Mouse (Mus musculus) forebrain, embryonic 14.5 days (tissue): ENCODE data around the gene Dhx34. TPM values are rescaled to one million over a fixed set of nuclear protein-coding genes. Genes with fewer than 3 reads are reported as not detected.
"Not testable (repeated sequence)": the region's sequence is repeated elsewhere in the genome, so short reads cannot be mapped to it uniquely, and the experiment has no call there.

Experiments
- ATAC-seq: fragments of 200-750 bp; cut with Nextera tagmentation; 2 replicates; pipeline ENCODE4 v1.8.0; 2017; ENCODE audit warnings: mild to moderate bottlenecking, moderate library complexity
- DNase-seq: peaks from one replicate; pipeline ENCODE4 v3.0.0-alpha.2; 2015; ENCODE audit warnings: low spot score
- H3K27ac ChIP-seq: fragments of 300-500 bp; sonication (generic); 2 replicates; pipeline ENCODE4 v1.5.1; 2014; ENCODE audit warnings: low read depth, mild to moderate bottlenecking, control low read depth, low read length, moderate library complexity
- H3K27me3 ChIP-seq: fragments of 300-500 bp; sonication (generic); replicated peaks from 2 replicates; pipeline ENCODE4 v1.6.1; 2014; ENCODE audit warnings: low read length, control low read depth, mixed read lengths; ENCODE audit not compliant: control insufficient read depth, insufficient read depth
- H3K36me3 ChIP-seq: fragments of 300-500 bp; sonication (generic); 2 replicates; pipeline ENCODE4 v1.6.1; 2014; ENCODE audit warnings: low read length, control low read depth; ENCODE audit not compliant: control insufficient read depth, insufficient read depth
- H3K4me1 ChIP-seq: fragments of 300-500 bp; sonication (generic); 2 replicates; pipeline ENCODE4 v1.6.1; 2014; ENCODE audit warnings: antibody characterized with exemption, low read length, control low read depth; ENCODE audit not compliant: control insufficient read depth, insufficient read depth
- H3K4me2 ChIP-seq: fragments of 300-500 bp; sonication (generic); 2 replicates; pipeline ENCODE4 v1.6.1; 2014; ENCODE audit warnings: mild to moderate bottlenecking, control low read depth, low read length
- H3K4me3 ChIP-seq: fragments of 300-500 bp; sonication (generic); 2 replicates; pipeline ENCODE4 v1.5.1; 2014; ENCODE audit warnings: low read depth, low read length, control low read depth
- H3K9ac ChIP-seq: fragments of 300-500 bp; sonication (generic); 2 replicates; pipeline ENCODE4 v1.6.1; 2014; ENCODE audit warnings: mild to moderate bottlenecking, low read length, control low read depth, moderate library complexity
- H3K9me3 ChIP-seq: fragments of 300-500 bp; sonication (generic); replicated peaks from 2 replicates; pipeline ENCODE4 v1.6.1; 2016; ENCODE audit warnings: low read length, control low read depth, mixed read lengths; ENCODE audit not compliant: control insufficient read depth
- WGBS: fragments of 180-500 bp; shearing (Covaris S2); extraction: QIAGEN DNeasy Blood & Tissue Kit; methylation state at CpG from one replicate; pipeline ENCODE4 v1.1.7; 2014; 5-methylcytosine and 5-hydroxymethylcytosine counted together
- polyA plus RNA-seq: library from polyadenylated mRNA; unstranded; fragments of >200 nt; fragmentation: Nextera tagmentation; extraction: Ambion mirVana; gene quantifications from 2 replicates; pipeline ENCODE4 v1.2.1, GENCODE M21; 2014

The Dhx34 gene
- polyA plus RNA-seq, 1 experiment from 2014 or later, result 9.4 TPM

DNA sequence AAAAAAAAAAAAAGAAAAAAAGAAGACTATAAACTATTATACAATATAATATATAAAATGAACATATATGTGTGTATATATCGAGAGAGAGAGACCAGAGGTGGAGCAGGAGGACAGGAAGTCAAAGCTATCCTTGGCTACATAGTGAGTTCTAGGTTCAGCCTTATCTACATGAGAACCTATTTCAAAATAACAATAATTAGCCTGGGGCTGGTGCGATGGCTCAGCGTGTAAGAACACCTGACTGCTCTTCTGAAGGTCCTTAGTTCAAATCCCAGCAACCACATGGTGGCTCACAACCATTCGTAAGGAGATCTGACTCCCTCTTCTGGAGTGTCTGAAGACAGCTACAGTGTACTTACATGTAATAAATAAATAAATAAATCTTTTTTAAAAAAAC lies 34.1 kb upstream of the Dhx34 start:
- H3K4me1 ChIP-seq, DNase-seq, H3K9ac ChIP-seq, H3K27ac ChIP-seq, H3K9me3 ChIP-seq, H3K4me2 ChIP-seq, H3K27me3 ChIP-seq, ATAC-seq, H3K36me3 ChIP-seq, H3K4me3 ChIP-seq: not testable (repeated sequence)
- 90% methylated on average over 4 of the region's 4 CpGs for WGBS

DNA sequence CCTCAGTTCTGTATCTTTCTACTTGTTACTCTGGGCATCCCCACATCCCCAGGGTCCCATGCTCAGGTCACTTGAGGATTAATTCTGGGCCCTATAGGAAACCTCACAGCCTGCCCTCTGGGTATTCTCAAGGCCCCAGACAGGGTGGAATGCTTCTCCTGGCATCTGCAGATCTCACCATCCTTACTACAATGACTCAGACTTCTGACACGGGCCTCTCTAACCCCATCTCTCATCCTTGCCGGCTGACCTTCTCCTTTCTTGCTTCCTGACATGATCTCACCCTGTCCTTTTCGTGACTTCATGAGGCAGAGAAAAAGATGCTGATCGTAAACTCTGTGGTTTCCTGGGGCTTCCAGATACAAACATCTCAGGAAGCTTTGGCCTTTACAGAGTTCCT lies 32.4 kb upstream of the Dhx34 start:
- H3K9me3 ChIP-seq, result no peaks in the 10 kb centered on the region
- H3K4me3 ChIP-seq, result no peak overlapping the region
- no peak overlapping the region for H3K27ac ChIP-seq
- no peak overlapping the region for H3K9ac ChIP-seq
- no peak overlapping the region for H3K4me2 ChIP-seq
- no peaks in the 10 kb centered on the region for H3K36me3 ChIP-seq
- no peaks in the 10 kb centered on the region for H3K4me1 ChIP-seq
- DNase-seq (no peak), ATAC-seq (no peak)
- no peaks in the 10 kb centered on the region for H3K27me3 ChIP-seq
- 71% methylated on average over 4 of the region's 4 CpGs for WGBS

DNA sequence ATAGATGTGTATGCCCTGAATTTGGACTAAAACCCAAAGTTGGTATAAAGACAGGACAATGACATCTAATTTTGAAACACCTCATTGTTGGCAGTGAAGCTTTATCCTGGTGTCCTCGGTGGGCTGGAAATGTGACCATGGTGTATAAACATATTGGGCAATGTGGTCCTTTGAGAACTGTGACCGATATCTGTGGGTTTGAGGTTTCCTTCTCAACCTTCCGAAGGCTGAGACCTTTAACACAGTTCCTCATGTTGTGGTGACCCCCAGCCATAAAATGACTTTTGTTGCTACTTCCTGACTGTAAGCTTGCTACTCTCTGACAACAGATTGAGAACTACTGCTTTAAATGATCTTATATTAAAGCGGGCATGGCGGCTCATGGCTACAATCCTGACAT lies 28.9 kb upstream of the Dhx34 start:
- no peaks in the 10 kb centered on the region for H3K9me3 ChIP-seq
- H3K4me3 ChIP-seq, result no peak overlapping the region
- H3K9ac ChIP-seq, result no peak overlapping the region
- H3K4me1 ChIP-seq, result no peaks in the 10 kb centered on the region
- WGBS, result 88% methylated on average over 5 of the region's 5 CpGs
- H3K27me3 ChIP-seq, result no peaks in the 10 kb centered on the region
- no peaks in the 10 kb centered on the region for H3K36me3 ChIP-seq
- DNase-seq (no peak), ATAC-seq (no peak)
- H3K4me2 ChIP-seq, result no peak overlapping the region
- no peak overlapping the region for H3K27ac ChIP-seq

DNA sequence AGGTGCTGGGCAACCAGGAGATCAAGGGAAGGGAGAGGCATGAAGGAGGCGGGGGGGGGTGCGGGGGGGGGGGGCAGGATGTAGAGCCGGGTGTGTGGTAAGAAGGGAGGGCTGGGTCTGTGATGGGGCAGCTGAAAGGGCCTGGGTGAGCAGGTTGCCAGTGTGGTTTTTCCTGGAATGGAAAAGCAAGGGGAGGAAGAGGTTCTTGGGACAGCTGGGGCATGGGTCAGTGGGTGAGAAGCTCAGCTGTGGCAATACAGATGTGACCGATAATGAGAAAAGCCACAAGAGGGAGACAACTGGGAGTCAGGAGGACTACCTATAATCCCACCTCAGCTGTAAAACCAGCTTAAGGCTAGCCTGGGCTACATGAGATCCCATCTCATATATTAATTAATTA lies 24.1 kb upstream of the Dhx34 start:
- no peak overlapping the region for H3K4me3 ChIP-seq
- 55% methylated on average over 2 of the region's 4 CpGs for WGBS
- no peaks in the 10 kb centered on the region for H3K36me3 ChIP-seq
- H3K9ac ChIP-seq, result no peak overlapping the region
- no peak for DNase-seq
- no peaks in the 10 kb centered on the region for H3K9me3 ChIP-seq
- ATAC-seq, result no peak
- H3K27ac ChIP-seq, result no peak overlapping the region
- no peaks in the 10 kb centered on the region for H3K4me1 ChIP-seq
- H3K4me2 ChIP-seq, result no peak overlapping the region
- H3K27me3 ChIP-seq, result no peaks in the 10 kb centered on the region

DNA sequence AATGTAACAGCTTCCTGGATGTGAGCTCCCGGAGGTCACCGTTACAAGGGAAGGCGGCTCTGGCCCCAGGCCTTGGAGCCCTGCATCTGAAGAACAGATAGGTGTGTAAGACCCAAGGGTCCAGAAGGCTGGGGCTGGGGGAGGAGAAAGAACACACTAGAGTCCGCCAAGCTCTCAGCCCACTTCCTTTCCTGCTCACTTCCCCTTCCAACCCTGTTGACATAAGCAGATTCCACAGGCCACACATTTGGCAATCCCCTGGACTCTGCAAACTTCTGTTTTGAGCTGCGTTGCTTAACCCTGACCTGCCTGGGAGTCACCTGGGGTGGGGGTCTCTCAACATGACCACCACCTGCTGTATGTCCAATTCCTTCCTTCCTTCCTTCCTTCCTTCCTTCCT lies 22.2 kb upstream of the Dhx34 start, which contains the start of gene C5ar2:
TSS of gene C5ar2 (minus strand) at position 88 of the 400 bp plus-strand sequence.
- Histone ChIP-seq H3K36me3 (no peaks in the 10 kb centered on the region), H3K9ac (no peak within 1 kb of the TSS), H3K27me3 (no peaks in the 10 kb centered on the region), H3K4me1 (no peaks in the 10 kb centered on the region), H3K4me2 (no peak within 1 kb of the TSS), H3K4me3 (no peak within 1 kb of the TSS), H3K9me3 (no peaks in the 10 kb centered on the region), H3K27ac (no peak within 1 kb of the TSS)
- no peak for ATAC-seq
- no peak for DNase-seq
- 86% methylated on average over 5 of the region's 5 CpGs for WGBS

DNA sequence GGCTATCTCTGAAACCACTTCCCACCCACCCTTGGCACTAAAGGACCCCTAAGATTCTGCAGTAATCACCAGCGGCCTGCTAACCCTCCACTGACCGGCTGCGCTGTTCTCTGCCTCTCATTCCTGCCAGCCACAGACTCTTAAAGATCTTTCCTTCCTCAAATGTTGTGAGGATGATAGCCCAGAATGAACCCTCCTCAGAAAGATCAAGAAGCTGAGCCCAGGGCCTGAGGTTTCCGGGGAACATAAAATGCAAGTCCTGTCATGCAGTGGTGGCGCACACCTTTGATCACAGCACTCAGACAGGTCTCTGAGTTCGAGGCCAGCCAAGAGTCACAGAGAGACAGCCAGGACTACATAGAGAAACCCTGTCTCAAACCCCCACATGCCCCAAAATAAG lies 20.4 kb upstream of the Dhx34 start:
- whole genome bisulfite sequencing, result 86% methylated on average over 6 of the region's 6 CpGs
- no peak overlapping the region for H3K9ac ChIP-seq
- DNase-seq (no peak), ATAC-seq (no peak)
- no peak overlapping the region for H3K27ac ChIP-seq
- no peak overlapping the region for H3K4me2 ChIP-seq
- H3K36me3 ChIP-seq, result no peaks in the 10 kb centered on the region
- no peak overlapping the region for H3K4me3 ChIP-seq
- H3K9me3 ChIP-seq, result no peaks in the 10 kb centered on the region
- H3K27me3 ChIP-seq, result no peaks in the 10 kb centered on the region
- H3K4me1 ChIP-seq, result no peaks in the 10 kb centered on the region

DNA sequence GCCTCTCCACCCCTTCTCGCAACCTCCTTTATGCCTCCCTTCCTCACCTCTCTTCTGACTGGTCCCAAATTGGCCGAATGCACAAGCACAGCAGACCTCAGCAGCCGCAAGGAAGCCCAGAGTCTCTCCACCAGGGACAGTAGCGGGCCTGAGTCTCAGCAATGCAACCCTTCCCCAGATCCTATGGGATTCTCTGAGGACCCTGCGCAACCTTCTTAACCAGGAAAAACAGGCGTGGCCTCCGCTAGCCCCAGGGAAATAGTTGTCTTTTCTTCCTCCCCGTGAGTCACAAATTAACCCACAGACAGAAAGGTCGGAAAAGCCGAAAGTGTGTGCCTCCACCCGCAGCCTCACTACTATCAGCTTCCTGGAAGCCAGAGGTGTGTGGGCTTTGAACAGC lies 19.9 kb upstream of the Dhx34 start:
- 60% methylated on average over 11 of the region's 11 CpGs for WGBS
- Histone ChIP-seq H3K9me3 (no peaks in the 10 kb centered on the region), H3K27ac (no peak overlapping the region), H3K4me1 (no peaks in the 10 kb centered on the region), H3K4me2 (no peak overlapping the region), H3K36me3 (no peaks in the 10 kb centered on the region), H3K27me3 (no peaks in the 10 kb centered on the region), H3K9ac (no peak overlapping the region), H3K4me3 (no peak overlapping the region)
- ATAC-seq (no peak), DNase-seq (no peak)

DNA sequence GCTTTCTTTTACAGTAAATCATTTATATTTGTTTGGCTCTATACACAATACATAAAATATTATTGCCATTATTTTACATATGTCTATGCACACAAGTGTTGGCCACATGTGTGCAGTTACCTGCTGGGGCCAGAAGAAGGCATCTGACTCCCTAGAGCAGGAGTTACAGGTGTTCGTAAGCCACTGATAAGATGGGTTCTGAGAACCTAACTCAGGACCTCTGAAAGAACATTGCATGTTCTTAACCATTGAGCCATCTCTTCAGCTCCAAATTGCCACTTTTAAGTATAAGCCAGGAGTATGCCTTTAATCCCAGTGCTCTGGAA lies 19.1 kb upstream of the Dhx34 start:
- DNase-seq (no peak), ATAC-seq (no peak)
- Histone ChIP-seq H3K4me1 (no peaks in the 10 kb centered on the region), H3K4me3 (no peak overlapping the region), H3K27ac (no peak overlapping the region), H3K27me3 (no peaks in the 10 kb centered on the region), H3K9ac (no peak overlapping the region), H3K9me3 (no peaks in the 10 kb centered on the region), H3K4me2 (no peak overlapping the region), H3K36me3 (no peaks in the 10 kb centered on the region)
- WGBS, result 90% methylated on average over 1 of the region's 1 CpGs

DNA sequence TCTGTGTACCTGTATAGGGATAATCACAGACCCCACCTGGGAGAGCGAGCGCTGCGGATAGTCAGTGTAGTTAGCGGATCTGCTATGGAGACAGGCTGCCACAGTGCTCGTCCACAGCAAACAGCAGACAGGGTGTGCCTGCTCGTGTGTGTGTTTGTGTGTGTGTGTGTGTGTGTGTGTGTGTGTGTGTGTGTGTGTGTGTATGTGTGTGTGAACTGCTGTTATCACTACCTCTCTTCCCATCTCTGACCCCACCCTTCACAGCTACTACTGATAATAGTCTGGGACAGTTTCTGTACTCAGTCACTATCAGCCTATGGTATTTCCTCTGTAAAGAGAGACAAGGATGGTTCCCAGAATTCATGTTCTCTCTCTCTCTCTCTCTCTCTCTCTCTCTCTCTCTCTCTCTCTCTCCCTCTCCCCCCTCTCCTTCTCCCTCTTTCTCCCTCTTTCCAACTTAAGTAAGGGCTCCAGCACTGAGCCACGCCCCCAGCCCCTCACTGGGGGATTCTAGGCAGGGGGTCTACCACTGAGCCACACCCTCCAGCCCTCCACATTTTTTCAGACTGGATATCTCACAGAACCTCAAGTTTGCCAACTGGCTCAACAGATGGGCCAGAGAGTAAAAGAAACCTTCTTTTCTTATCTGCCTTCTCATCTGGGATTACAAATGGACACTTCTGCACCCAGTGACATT lies 18.6 kb upstream of the Dhx34 start:
- 78% methylated on average over 7 of the region's 7 CpGs for WGBS
- Histone ChIP-seq H3K4me3 (no peak overlapping the region), H3K27ac (no peak overlapping the region), H3K4me2 (no peak overlapping the region), H3K4me1 (no peaks in the 10 kb centered on the region), H3K27me3 (no peaks in the 10 kb centered on the region), H3K9me3 (no peaks in the 10 kb centered on the region), H3K36me3 (no peaks in the 10 kb centered on the region), H3K9ac (no peak overlapping the region)
- no peak for ATAC-seq
- DNase-seq, result no peak
